Mouse (Mus musculus): Measurements from ENCODE around the gene Adra2b. TPM values are rescaled to one million over a fixed set of nuclear protein-coding genes. Genes with fewer than 3 reads are reported as not detected.

The Adra2b gene
- under 1 TPM; 0.13 to 0.21 TPM for total RNA-seq (2023)

DNA sequence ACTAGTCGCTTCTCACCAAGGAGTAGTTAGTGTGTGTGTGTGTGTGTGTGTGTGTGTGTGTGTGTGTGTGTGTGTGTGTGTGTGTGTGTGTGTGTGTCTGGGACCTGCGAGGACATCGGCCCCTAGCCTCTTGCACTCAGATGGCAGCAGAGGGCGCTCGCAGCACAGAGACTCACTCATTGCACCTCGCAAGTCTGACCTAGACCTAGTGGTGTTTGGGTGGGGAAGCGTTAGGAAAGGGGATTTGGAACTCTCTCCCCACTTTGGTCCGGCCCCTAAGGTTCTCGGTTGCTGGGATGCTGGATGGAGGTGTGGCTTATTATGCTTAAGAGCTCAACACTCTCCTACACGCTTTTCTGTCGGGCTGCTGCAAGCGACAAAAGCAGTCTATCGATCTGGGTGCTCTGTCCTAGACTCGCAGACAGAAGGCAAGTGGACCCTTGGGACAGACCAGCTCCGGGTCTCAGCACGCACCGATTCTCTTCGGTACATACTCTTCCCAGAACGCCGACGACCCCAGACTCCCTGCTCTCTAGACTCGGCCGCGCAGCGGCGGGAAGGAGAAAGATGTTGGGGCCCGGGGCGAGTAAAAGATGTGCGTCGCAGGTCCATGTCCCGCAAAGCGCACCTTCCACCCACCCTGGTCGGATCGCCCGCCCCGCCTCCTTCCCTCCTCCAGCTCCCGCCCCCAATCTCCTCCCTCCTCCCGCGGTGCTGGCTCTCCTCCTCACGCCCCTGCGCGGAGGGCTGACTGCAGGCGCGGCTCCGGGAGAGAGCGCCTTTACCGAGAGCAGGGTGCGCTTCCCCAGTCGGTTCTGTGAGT, at the start of gene Adra2b:
Gene Adra2b (plus strand): TSS at position 750 of the 823 bp plus-strand sequence.

DNA sequence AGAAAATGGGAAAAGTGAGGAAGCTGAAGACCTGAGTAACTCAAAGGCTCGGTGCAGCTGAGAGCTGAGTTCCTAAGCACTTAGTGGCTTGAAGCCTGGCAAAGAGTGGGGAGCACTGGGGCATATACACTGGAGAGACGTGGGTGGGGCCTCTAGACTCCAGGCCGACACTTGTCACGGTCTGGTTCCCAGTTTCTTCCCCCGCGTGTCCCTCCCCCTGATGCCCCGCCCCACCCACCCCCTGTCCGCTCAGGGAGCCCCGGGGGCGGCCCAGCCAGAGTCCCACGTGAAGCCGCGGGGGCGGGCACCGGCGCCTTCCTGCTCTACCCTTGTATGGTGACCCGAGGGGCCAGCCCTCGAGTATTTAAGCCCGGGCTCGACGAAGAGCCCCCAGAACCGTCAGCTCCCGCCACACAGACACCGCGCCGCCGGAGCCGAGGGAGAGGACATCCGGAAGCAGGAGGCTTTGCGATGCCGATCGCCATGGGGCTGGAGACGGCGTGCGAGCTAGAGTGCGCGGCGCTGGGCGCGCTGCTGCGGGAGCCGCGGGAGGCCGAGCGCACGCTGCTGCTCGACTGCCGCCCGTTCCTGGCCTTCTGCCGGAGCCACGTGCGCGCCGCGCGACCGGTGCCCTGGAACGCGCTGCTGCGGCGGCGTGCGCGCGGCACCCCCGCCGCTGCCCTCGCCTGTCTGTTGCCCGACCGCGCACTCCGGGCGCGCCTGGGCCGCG, 27.1 kb upstream of the Adra2b start, which contains the start of gene Dusp2:
Gene Dusp2 (plus strand): TSS at position 393 of the 730 bp plus-strand sequence.

GRCm38 (mm10) chr2:127338416-127338815, 24.6 kb upstream of the Adra2b start, which contains the start of gene Astl:
Astl (plus strand) TSS chr2:127338639.

Other genes with a start within 250 kb of the Adra2b start
- 1 to 10 TPM; 3.6 to 4.6 TPM for gene Ncaph, start 229.3 kb upstream of the Adra2b start, total RNA-seq (2023)
- gene Itpripl1, start 219.8 kb upstream of the Adra2b start, total RNA-seq (2023) = 10 to 100 TPM; 38.5 to 39.2 TPM
- under 1 TPM; 0.58 to 0.86 TPM for gene 1810024B03Rik, start 154.9 kb upstream of the Adra2b start, total RNA-seq (2023)
- gene Snrnp200, start 154.8 kb upstream of the Adra2b start, total RNA-seq (2023) = 10 to 100 TPM; 95.6 to 97.0 TPM
- 10 to 100 TPM; 36.1 to 37.2 TPM for gene Ciao1, start 115.4 kb upstream of the Adra2b start, total RNA-seq (2023)
- gene Tmem127, start 115.3 kb upstream of the Adra2b start, total RNA-seq (2023) = 10 to 100 TPM; 58.5 to 60.8 TPM
- 10 to 100 TPM; 44.1 to 44.3 TPM for gene Stard7, start 93.0 kb upstream of the Adra2b start, total RNA-seq (2023)
- 100 to 1,000 TPM; 333 to 386 TPM for gene Dusp2, start 27.0 kb upstream of the Adra2b start, total RNA-seq (2023)
- under 1 TPM; 0.64 to 0.79 TPM for gene Astl, start 24.6 kb upstream of the Adra2b start, total RNA-seq (2023)
- gene Gpat2, start 62.0 kb downstream of the Adra2b start, total RNA-seq (2023) = under 1 TPM in 1 of 2 experiments, not detected in 1; 0.18 TPM
- gene Fahd2a, start 81.4 kb downstream of the Adra2b start, total RNA-seq (2023) = 10 to 100 TPM in 1 of 2 experiments, 1 to 10 TPM in 1; 9.4 to 11.1 TPM
- 1 to 10 TPM; 2.3 to 3.1 TPM for gene Kcnip3, start 158.9 kb downstream of the Adra2b start, total RNA-seq (2023)
- gene Prom2, start 178.3 kb downstream of the Adra2b start, total RNA-seq (2023) = not detected
- gene Zfp661, start 223.9 kb downstream of the Adra2b start, total RNA-seq (2023) = 1 to 10 TPM; 2.5 to 2.9 TPM
- 10 to 100 TPM; 48.4 to 57.7 TPM for gene Mrps5, start 224.0 kb downstream of the Adra2b start, total RNA-seq (2023)

Data from monocyte, adult 59 days (primary cell).